Mouse (Mus musculus) midbrain, embryonic 10.5 days (tissue): ENCODE results near the gene Nav1. TPM values are rescaled to one million over a fixed set of nuclear protein-coding genes. Genes with fewer than 3 reads are reported as not detected.

Source experiments
- DNase-seq: peaks from one replicate; pipeline ENCODE4 v3.0.0-alpha.2; 2017; ENCODE audit warnings: low spot score
- H3K27ac ChIP-seq: fragments of 300-500 bp; sonication (generic); replicated peaks from 2 replicates; pipeline ENCODE4 v1.5.1; 2016; ENCODE audit warnings: mild to moderate bottlenecking
- H3K27me3 ChIP-seq: fragments of 300-500 bp; sonication (generic); 2 replicates; pipeline ENCODE4 v1.6.1; 2016; ENCODE audit warnings: low read depth, mild to moderate bottlenecking; ENCODE audit not compliant: poor library complexity, severe bottlenecking
- H3K36me3 ChIP-seq: fragments of 300-500 bp; sonication (generic); 2 replicates; pipeline ENCODE4 v1.6.1; 2016; ENCODE audit warnings: mild to moderate bottlenecking, moderate library complexity
- H3K4me1 ChIP-seq: fragments of 300-500 bp; sonication (generic); 2 replicates; pipeline ENCODE4 v1.6.1; 2016
- H3K4me3 ChIP-seq: fragments of 300-500 bp; sonication (generic); 2 replicates; pipeline ENCODE4 v1.5.1; 2016; ENCODE audit warnings: mild to moderate bottlenecking, moderate library complexity
- H3K9me3 ChIP-seq: fragments of 300-500 bp; sonication (generic); replicated peaks from 2 replicates; pipeline ENCODE4 v1.6.1; 2016; ENCODE audit warnings: mild to moderate bottlenecking
- WGBS: fragments of 180-500 bp; shearing (Covaris S2); methylation state at CpG from one replicate; pipeline ENCODE4 v1.1.7; 2016; 5-methylcytosine and 5-hydroxymethylcytosine counted together
- polyA plus RNA-seq: library from polyadenylated mRNA; unstranded; fragments of >200 nt; fragmentation: Nextera tagmentation; extraction: Ambion mirVana; gene quantifications from 2 replicates; pipeline ENCODE4 v1.2.1, GENCODE M21; 2016

Gene Nav1
- polyA plus RNA-seq, 1 experiment from 2014 or later, result 14.5 TPM

DNA sequence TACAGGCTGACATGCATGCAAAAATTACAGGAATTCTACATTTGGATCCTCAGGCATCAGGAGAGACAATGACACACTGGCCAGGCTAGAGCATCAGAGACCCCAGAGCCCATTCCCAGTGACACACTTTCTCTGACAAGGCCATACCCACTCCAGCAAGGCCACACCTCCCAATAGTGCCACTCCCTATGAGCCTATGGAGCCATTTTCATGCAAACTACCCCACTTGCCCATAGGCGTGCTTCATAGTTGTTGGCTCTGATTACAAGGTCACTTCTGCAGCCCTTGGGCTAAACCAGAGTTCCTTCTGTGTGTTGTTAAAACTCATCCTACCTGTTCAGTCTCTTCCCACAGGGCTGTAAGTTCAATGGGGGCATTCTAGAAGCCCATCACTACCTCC, 25.1 kb upstream of the Nav1 start:
- Histone ChIP-seq H3K4me1 (peaks cover 27% of the 10 kb centered on the region), H3K27me3 (no peaks in the 10 kb centered on the region), H3K27ac (no peak overlapping the region), H3K9me3 (no peaks in the 10 kb centered on the region), H3K36me3 (no peaks in the 10 kb centered on the region), H3K4me3 (no peak overlapping the region)
- no peak for DNase-seq
- WGBS, result 55% methylated on average over 1 of the region's 1 CpGs

DNA sequence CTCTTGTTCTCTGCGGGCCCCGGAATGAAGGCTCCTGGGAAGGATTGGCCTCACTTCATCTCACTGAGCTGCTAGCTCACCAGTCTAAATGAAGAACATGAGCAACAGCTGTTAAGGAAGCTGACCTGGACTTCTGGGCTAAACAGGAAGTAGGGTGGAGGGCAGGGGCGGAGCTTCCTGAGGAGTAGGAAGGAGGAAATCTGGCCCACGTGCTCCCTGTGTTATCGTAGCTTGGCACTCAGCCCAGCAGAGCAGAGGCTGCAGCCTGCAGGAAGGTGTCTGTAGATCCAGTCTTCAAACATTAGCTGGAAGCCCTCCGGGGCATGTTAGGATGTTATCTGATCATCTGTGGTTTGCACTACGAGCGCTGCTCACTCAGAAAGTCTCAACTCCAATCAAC, 24.4 kb upstream of the Nav1 start:
- peaks cover 21% of the 10 kb centered on the region for H3K4me1 ChIP-seq
- H3K27ac ChIP-seq, result no peak overlapping the region
- H3K36me3 ChIP-seq, result no peaks in the 10 kb centered on the region
- H3K27me3 ChIP-seq, result no peaks in the 10 kb centered on the region
- H3K9me3 ChIP-seq, result no peaks in the 10 kb centered on the region
- DNase-seq, result no peak
- WGBS, result 81% methylated on average over 8 of the region's 8 CpGs
- no peak overlapping the region for H3K4me3 ChIP-seq

DNA sequence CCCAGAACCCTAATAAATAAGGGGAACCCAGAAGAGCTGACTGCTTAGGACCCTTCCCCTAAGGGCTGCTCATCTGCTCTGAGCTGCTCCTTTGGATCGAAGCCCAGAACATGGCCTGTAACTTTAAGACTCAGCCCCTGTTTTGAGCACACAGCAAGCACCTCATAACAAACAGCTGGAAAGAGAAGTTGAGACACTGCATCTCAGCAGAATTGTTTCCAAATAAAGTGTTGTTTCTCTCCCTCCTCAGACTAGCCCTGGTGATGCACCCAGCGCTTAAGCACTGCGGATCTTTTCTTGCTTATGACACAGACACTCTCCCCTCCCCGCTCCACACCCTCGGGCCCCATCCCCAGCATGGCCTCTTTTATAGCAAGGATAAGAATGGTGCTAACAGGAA, 22.8 kb upstream of the Nav1 start:
- H3K4me1 ChIP-seq, result 0 out of 2 replicates have a peak, but pooled peaks cover 6% of the 10 kb centered on the region
- H3K27ac ChIP-seq, result no peak overlapping the region
- no peak overlapping the region for H3K4me3 ChIP-seq
- H3K9me3 ChIP-seq, result no peaks in the 10 kb centered on the region
- no peaks in the 10 kb centered on the region for H3K27me3 ChIP-seq
- no peak for DNase-seq
- no peaks in the 10 kb centered on the region for H3K36me3 ChIP-seq
- WGBS, result 87% methylated on average over 5 of the region's 5 CpGs

DNA sequence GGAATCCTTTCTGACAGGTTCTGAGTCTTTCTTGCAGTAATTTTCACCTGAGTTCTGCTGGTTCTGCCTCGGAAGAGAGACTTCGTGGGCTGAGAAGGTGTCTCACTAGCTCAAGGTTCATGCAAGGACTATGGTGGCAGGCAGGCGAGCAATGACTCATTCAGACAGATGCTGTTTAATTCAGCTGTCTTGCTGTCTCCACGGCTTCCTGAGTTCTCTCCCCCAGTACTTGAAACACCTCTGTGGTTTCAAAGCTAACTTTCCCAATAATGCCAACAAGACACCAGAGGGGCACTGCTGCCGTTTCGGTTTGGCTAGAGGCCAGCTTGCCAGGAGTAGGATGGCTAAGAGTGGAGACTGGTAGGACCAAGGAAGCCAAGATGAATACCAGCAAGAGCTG, 19.1 kb upstream of the Nav1 start:
- no peaks in the 10 kb centered on the region for H3K36me3 ChIP-seq
- H3K9me3 ChIP-seq, result no peaks in the 10 kb centered on the region
- DNase-seq, result no peak
- no peak overlapping the region for H3K4me3 ChIP-seq
- H3K27ac ChIP-seq, result no peak overlapping the region
- WGBS, result 94% methylated on average over 6 of the region's 6 CpGs
- H3K4me1 ChIP-seq, result peaks cover 5% of the 10 kb centered on the region
- no peaks in the 10 kb centered on the region for H3K27me3 ChIP-seq

DNA sequence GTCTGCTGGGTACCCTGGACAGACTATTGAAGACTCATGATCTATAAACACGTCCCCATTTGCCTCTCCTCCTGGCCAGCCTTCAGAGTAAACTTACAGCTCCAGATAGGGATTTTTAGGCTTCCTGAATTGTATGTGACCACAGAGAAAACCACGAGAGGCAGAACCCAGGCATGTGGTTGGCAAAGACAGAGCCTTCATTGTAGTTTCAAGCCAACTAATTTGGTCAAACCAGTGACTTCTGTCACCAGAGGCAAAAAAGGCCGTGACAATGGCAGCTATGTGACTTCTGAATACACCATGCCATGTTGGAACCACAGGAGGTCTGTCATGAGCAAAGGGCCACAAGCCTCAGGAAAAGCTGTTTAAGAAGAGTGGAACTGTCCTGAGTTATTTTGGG, 18.6 kb upstream of the Nav1 start:
- peaks cover 7% of the 10 kb centered on the region for H3K4me1 ChIP-seq
- H3K27me3 ChIP-seq, result no peaks in the 10 kb centered on the region
- WGBS, result 76% methylated on average over 3 of the region's 3 CpGs
- no peaks in the 10 kb centered on the region for H3K9me3 ChIP-seq
- no peaks in the 10 kb centered on the region for H3K36me3 ChIP-seq
- no peak overlapping the region for H3K27ac ChIP-seq
- no peak for DNase-seq
- H3K4me3 ChIP-seq, result no peak overlapping the region

DNA sequence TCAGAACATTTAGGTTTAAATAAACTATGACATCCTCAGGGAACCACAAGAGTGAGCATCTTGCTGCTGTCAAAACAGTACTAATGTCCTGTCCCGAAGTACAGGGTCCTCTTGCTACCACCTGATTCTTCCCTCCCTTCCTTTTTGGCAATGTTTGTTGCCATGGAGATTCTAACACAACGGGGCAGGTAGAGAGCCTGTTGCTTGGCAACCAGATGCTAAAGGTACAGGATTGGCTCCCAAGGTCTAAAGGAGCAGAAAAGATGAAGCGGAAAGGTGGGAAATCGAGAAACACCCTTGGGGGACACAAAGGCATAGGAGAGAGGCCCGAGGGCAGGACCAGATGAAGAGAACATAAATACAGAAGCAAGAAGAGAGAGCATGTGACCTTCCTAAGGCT, 17.6 kb upstream of the Nav1 start:
- WGBS, result 64% methylated on average over 5 of the region's 5 CpGs
- no peaks in the 10 kb centered on the region for H3K36me3 ChIP-seq

DNA sequence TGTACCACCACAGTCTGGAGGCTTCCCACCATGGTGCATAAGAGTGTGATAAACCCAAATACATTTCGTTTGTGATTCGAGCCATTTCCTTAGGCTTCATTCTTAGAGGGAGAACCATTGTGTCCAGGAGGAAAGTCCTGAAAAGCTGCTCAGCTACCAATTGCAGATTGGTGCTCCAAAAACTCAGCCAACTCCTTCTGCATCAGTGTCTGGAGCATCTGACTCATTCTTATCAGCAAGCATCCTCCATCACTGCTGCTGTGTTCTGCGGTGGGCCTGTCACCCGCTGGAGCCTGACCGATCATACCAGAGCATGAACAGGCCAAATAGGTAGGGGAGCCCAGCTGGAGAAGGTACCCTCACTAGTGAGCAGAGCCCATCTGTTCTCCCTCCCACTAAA, 16.0 kb upstream of the Nav1 start:
- peaks cover 9% of the 10 kb centered on the region; the same call in 1 of the 2 replicates for H3K27me3 ChIP-seq
- no peak for DNase-seq
- no peaks in the 10 kb centered on the region for H3K36me3 ChIP-seq
- peaks cover 20% of the 10 kb centered on the region for H3K4me1 ChIP-seq
- WGBS, result 94% methylated on average over 5 of the region's 5 CpGs
- H3K9me3 ChIP-seq, result no peaks in the 10 kb centered on the region
- no peak overlapping the region for H3K27ac ChIP-seq
- H3K4me3 ChIP-seq, result no peak overlapping the region

More for the DNA sequence above, 17.6 kb upstream of the Nav1 start:
- Histone ChIP-seq H3K9me3 (no peaks in the 10 kb centered on the region), H3K4me1 (peaks cover 14% of the 10 kb centered on the region), H3K27ac (no peak overlapping the region), H3K4me3 (no peak overlapping the region), H3K27me3 (no peaks in the 10 kb centered on the region)
- no peak for DNase-seq

DNA sequence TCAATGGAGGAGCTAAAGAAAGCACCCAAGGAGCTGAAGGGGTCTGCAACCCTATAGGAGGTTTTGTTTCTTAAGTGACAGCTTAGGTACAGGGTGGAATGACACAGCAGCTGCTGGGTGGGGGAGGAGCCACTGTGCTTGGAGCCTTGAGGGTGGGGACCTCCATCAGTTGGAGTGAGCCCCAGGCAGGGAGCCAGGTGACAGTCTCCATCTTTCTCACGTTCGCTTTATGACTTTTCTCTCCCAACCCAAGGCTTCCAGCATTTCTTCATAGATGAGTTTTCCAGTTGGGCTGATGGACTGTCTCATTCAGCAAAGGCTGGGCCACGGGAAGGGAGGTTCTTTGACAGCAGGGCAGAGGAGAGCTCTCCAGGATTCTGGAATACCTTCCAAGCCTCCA, 14.2 kb upstream of the Nav1 start:
- Histone ChIP-seq H3K36me3 (no peaks in the 10 kb centered on the region), H3K27ac (no peak overlapping the region), H3K27me3 (peaks cover 9% of the 10 kb centered on the region; the same call in 1 of the 2 replicates), H3K9me3 (no peaks in the 10 kb centered on the region), H3K4me3 (no peak overlapping the region), H3K4me1 (peaks cover 22% of the 10 kb centered on the region)
- DNase-seq, result no peak
- WGBS, result 48% methylated on average over 3 of the region's 3 CpGs

DNA sequence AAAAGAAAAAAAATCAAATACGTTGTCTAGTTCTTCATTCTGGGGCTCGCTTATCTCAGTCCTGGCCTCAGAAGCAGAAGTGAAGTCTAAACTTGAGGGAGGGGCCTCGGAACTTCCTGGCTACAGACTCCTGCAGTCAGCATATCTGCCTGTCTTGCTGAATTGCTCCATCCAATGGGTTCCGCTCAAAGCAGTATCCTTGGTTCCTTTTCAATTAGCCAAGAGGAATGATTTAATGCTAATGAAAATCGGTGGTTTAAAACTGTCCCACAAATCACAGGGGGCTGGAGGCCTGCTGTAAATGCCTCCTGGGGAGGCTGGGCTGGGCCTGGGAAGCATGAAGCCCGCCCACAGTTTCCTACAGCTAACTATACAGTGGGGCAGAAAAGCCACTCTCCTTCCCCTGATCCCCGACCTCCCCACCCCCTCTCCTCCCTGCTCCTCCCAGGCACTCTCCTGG, 12.9 kb upstream of the Nav1 start:
- DNase-seq, result no peak
- 12% methylated on average over 7 of the region's 7 CpGs for WGBS
- Histone ChIP-seq H3K9me3 (no peaks in the 10 kb centered on the region), H3K4me1 (peaks cover 36% of the 10 kb centered on the region), H3K27ac (no peak overlapping the region), H3K27me3 (peaks cover 9% of the 10 kb centered on the region; the same call in 1 of the 2 replicates), H3K36me3 (no peaks in the 10 kb centered on the region), H3K4me3 (no peak overlapping the region)

DNA sequence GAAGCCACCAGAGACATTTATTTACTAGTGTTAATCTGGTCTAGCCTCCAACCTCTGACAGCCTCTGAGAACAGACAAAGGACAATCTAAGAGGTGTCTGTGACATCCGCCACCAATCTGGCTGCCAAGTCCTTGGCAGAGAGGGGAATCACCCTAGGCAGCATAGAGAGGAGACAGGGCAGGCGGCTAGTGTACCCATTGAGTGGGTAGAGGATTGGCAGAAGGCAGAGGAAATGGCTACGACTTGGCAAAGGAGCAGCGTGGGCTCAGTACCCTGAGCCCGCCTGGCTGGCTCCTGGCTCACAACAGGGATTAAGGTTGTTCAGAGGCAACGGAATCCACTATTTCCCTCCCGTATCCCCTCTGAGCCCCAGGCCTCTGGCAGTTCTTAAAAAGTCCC, 12.0 kb upstream of the Nav1 start:
- Histone ChIP-seq H3K36me3 (no peaks in the 10 kb centered on the region), H3K4me1 (peaks cover 36% of the 10 kb centered on the region), H3K27me3 (peaks cover 9% of the 10 kb centered on the region; the same call in 1 of the 2 replicates), H3K9me3 (no peaks in the 10 kb centered on the region), H3K4me3 (no peak overlapping the region), H3K27ac (no peak overlapping the region)
- 27% methylated on average over 7 of the region's 7 CpGs for WGBS
- no peak for DNase-seq

DNA sequence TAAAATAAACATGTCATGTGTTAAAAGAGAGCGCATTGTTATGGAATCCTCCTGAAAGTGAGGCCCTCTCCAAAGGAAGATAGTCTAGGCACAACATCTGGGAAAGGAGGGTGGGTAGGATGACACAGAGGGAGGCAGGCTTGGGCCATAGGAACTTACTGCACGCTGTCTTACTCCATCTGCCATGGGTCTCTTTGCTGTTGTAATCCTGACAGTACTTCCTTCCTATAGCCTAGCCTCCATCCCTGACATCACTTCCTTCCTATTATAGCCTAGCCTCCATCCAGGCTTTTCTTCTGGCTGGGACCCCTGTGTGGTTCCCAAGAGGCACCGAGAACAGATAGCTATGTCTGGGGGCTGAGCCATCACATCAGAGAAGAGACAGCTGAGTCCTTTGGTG, 10.2 kb upstream of the Nav1 start:
- Histone ChIP-seq H3K4me3 (no peak overlapping the region), H3K4me1 (peaks cover 36% of the 10 kb centered on the region), H3K36me3 (no peaks in the 10 kb centered on the region), H3K9me3 (no peaks in the 10 kb centered on the region), H3K27ac (no peak overlapping the region), H3K27me3 (peaks cover 9% of the 10 kb centered on the region; the same call in 1 of the 2 replicates)
- 84% methylated on average over 3 of the region's 3 CpGs for WGBS
- DNase-seq, result no peak

DNA sequence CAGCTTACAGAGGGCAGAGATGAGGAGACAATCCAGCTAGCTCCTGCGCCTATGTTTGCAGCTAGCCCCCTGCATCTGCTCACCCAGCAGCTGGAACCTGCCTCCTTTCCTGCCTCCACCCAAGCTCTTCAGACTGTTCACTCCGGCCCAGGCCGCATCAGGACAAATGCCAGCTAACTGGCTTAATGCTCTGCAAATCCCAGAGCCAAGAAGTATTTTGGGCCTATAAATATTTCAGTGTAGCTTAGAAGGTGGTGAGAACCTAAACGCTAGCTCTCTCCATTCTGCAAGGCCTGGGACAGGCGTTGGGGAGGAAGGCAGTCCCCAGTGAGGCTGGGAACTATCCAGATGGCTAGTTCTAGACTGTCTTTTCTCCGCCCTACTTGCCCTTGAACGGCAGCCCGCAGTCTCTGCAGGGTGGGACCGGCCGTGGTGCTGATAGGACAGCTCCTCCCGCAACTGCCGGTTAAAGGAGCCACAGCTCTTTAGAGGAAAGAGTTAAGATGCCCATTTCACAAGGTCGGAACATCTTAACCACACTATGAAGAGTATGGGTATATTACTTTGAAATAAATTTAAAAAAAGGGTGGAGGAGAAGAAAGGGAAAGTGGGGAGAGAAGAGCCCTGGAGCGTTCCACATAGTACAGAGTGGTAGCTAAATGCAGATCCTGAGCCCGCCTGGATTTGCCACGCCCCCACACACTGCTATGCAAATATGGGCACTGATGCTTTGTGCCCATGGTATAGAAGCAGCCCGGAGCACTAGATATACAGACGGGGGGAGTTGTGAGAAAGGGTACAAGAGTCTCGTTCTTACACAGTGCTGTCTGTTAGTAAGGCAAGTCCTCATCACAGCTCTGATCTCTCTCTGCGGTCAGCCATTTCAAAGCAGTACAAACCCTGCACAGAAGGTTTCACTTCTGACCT, 8.9 kb upstream of the Nav1 start:
- 18% methylated on average over 20 of the region's 20 CpGs for WGBS
- Histone ChIP-seq H3K27me3 (peaks cover 9% of the 10 kb centered on the region; the same call in 1 of the 2 replicates), H3K4me3 (peak overlapping the region; percentile 18; the same call in 1 of the 2 replicates), H3K4me1 (peaks cover 29% of the 10 kb centered on the region), H3K27ac (no peak overlapping the region), H3K36me3 (no peaks in the 10 kb centered on the region), H3K9me3 (no peaks in the 10 kb centered on the region)
- DNase-seq, result peak; percentile 70

DNA sequence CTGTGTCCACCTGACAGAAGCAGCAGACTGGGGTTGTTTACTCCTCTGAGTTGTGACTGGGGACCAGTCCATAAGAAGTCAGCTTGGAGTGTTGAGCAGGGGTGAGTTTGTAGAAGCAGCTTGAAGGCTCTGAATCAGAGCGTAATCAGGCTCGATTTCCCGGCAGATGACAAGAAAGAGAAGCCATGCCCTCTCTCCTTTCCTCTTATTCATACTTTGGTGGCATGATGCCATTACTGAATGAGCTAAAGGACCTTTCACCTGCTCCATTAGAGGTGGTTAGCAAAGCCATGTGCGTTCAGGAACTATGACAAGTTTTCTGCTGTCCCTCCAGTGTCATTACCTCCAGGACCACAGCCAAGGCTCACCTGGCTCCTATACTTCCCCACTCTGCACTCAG, 2.5 kb upstream of the Nav1 start:
- WGBS, result 91% methylated on average over 4 of the region's 4 CpGs

More for the DNA sequence above, 2.5 kb upstream of the Nav1 start:
- no peaks in the 10 kb centered on the region for H3K4me1 ChIP-seq
- DNase-seq, result no peak
- H3K27me3 ChIP-seq, result no peaks in the 10 kb centered on the region
- no peak overlapping the region for H3K4me3 ChIP-seq
- H3K27ac ChIP-seq, result no peak overlapping the region
- no peaks in the 10 kb centered on the region for H3K9me3 ChIP-seq
- H3K36me3 ChIP-seq, result no peaks in the 10 kb centered on the region
